Mouse (Mus musculus): ENCODE results near the gene St6galnac5. TPM values are rescaled to one million over a fixed set of nuclear protein-coding genes. Genes with fewer than 3 reads are reported as not detected.

Gene St6galnac5
- total RNA-seq (2021) (1 to 10 TPM in 1 of 2 experiments, under 1 TPM in 1; 0.72 to 1.2 TPM), polyA plus RNA-seq (2012; rRNA removed) (0.93 and 2.6 TPM in 2 replicates)
- long read RNA-seq, full-length matches to known transcripts, result 1 of 2 reads
- long read RNA-seq, partial matches to known transcripts, result 1 of 2 reads
- long read RNA-seq, other reads (novel, unspliced or antisense), result 0 of 2 reads

- DNase-seq, result no peak
Observed at GRCm38 (mm10) chr3:152981988-152982387, at the start of gene St6galnac5. TSS of gene St6galnac5 (minus strand) at chr3:152982246.

GRCm38 (mm10) chr3:153030756-153031155 lies 48.7 kb upstream of the St6galnac5 start:
- no peak for DNase-seq

GRCm38 (mm10) chr3:153024016-153024415 lies 42.0 kb upstream of the St6galnac5 start:
- no peak for DNase-seq

GRCm38 (mm10) chr3:153018051-153018450 lies 36.0 kb upstream of the St6galnac5 start:
- no peak for DNase-seq

DNA sequence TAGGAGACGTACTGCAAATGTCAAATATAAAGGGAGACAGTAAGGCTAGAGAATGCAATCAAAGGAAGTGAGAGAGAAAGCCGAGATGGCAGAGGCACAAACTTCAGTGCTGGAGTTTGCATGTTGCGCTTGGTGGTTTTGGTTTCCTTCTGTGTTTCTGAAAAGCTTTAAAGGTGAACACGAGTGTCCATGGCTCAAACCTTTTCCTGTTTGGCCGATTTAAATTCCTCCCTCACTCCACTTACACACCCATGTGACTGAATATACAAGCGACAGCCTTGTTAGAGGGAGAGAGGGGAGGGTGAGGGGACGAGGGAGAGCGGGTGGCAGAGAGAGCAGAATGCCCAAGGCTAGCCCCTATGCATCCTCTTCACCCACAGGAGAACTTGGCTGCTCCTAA lies 34.3 kb upstream of the St6galnac5 start:
- no peak for DNase-seq

DNA sequence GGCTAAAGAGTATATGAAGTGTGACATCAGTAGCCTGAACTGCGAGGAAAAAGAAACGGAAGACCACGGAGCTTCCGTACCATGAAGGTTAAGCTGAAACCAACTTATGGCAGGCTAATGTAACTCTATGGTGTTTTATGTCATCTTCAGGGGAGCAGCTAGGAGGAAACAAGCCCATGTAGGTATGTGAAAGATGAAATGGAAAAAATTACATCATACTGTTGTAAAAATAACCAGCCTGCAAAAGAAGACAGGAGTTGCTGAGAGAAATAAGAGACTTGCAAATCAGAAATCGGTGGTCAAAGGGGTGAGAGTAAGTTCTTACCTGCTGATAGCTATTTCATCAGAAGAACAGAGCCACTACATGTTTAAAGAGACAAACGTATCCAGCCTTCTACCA lies 24.8 kb upstream of the St6galnac5 start:
- no peak for DNase-seq

GRCm38 (mm10) chr3:152998901-152999300 lies 16.9 kb upstream of the St6galnac5 start:
- no peak for DNase-seq

DNA sequence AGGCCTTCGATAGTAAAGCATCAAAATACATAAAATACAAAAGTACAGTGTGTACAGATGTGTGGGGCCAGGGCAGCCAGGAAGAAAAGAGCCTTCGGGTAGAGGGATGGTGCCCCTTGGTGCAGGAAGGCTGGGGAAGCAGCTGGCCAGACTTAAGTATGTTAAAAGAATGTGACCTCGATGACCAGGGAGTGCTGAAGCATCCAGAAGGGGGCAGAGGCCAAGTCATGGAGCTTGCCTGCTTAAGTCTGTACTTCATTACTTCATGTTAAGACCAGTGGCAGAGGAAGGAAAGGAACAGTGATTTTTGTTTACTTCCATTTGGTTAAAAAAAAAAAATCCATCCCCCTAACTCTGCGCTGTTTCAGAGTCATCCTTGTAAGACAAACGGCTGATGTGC lies 16.1 kb upstream of the St6galnac5 start:
- DNase-seq, result no peak

GRCm38 (mm10) chr3:152993608-152994007 lies 11.6 kb upstream of the St6galnac5 start:
- DNase-seq, result no peak

GRCm38 (mm10) chr3:152990787-152991186 lies 8.7 kb upstream of the St6galnac5 start:
- no peak for DNase-seq

DNA sequence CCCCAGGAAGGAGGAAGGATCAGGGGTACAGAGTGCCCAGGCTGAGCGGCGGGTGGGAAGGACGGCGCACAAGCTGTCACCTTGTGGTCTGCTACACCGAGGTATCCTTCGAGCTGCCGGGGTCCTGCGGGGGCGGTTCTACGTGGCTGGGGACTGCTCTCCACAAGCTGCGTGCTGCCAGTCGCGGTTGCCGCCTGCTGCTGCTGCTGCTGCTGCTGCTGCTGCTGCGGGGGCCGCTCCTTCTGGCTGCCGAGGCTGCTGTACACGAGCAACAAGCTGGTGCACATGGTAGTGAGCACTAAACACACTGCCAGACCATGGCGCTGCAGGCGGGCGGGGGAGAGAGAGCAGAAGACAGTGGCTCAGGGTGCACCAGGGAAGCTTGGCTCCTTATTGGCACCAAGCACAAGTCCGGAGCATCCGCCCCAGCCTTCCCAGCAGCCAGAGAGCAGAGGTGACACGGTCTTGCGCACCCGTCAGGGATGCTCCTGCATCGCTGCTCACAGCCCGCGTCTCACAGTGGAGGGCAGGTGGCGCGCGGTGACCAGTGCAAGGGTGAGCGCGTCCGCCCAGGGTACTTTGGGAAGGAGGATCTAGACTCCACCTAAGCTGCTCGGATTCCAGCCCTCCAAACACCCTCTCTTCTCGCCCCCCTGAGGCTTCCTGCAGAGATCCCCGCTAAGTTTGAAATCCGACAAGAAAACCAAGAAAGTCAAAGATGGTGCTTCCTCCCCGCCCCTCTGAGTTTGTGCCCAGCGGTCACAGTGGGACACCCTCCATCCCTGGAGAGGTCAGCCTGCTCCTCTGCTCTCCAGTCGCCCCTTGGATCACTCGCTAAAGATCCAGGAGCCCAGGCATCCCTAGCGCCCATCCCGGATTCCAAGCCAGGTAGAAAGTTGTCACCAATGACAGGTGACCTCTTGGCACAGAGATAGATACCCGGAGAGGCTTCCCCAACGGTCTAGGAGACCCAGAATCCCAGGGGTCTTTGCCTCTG lies 770 bp downstream of the St6galnac5 start:
- no peak for DNase-seq

DNA sequence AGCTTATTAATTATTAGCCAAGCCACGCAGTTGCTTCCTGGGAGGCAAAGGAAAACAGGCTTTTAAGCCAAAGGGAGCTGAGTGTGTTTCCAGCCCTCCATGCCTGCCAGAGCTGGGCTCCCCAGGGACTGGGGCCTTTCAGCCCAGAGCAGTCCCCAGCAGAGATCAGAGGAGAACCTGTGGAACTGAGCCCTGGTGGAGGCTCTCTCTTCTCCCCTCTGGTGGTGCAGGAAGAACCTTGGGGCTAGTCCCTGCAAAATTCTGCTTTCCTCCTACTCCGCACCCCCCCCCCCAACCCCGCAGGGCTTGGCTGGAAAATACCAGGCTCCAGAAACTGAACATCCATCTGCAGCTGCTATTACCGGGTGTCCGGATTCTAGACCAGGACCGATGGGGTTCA lies 1.6 kb downstream of the St6galnac5 start:
- DNase-seq, result peak; percentile 15

DNA sequence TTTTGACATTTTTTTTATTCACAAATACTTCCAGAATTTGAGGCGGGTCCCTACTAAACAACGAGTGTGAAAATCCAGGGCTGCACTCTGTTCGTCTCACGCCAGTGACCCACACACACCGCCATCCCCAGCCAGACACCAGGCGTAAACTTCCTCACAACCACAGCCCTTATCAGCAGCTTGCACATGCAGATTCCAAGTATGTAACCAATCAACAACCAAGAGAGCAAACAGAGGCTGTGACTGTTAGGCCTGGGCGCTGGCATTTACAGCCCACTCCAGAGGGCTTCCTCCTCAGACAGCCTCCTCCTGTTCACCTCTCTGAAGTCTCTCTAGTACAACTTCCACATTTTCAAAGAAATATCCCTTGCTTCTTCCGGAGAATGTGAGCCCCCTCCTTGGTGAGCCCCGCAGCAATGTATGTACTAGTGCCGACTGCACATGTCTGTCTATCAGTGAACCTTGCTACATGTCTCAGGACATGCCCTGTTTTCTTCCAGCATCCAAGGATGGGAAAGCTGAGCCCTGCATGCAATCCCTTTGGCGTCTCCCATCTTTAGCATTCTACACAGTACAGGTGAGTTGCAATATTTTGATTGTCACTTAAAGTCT lies 2.5 kb downstream of the St6galnac5 start:
- no peak for DNase-seq

DNA sequence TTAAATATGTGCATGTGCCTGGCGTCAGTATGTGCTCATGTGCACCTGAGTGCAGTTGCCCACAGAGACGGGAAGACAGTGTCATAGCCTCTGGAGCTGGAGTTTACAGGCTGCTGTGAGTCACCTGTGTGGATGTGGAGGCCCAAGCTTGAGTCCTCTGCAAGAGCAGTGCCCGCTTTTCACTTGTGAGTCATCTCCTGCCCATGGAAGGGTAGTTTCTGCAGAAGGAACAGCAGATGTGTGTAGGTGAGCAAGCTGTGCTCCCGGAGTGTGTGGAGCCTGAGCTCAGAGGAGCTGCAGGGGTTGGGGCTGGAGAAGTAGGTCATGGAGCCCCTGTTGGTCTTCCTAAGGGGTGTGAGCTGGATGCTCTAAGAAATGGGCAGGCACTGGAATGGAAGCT lies 10.7 kb downstream of the St6galnac5 start:
- DNase-seq, result no peak

DNA sequence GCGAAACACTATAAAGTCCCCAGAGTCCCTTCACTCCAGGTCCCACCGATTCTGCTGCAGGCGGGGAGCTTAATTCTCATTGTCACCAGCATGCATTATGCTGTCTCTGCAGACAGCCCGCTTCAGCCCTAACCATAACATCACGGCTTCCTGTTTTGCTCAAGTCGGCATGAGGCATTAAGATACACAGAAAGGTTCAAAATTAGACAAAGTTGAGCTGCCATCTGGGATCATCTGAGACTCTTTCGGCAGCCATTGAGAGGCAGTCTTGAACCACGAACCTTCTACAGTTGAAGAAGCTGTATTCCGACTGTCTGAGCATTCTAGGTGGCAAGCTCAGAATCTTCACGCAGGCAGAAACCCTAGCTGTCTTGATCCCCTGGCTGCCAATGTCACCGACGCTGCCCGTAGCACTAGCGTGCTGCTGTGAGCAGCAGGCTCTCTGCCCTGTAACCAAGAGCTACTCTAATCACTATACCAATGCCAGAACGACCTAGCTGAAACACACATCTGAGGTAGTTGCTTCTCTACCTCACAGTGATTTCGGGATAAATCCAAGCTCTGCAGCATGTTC lies 12.2 kb downstream of the St6galnac5 start:
- no peak for DNase-seq

DNA sequence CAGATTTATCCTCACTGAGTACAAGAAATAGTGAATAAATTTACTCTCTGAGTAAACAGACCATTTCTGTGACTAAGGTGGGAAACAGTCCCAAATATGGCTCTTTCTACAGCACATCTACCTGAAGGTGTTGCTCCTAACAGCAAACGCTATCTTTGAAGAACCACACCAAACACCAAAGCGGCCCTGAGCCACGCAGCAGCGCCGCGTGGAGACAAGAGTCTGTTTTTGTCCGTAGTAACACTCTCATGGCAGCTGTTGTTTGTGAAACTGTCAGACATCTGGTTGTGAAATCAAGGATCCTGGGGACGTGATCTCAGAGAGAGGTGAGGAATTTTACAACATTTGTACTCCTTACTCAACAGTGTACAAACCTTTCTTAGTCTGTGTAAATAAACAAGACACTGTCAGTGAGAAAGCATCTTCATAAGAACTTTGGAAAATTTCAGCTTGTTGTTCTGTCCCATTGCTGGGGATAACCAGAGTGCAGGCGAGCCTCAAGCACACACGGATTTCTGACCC lies 20.1 kb downstream of the St6galnac5 start:
- DNase-seq, result no peak

DNA sequence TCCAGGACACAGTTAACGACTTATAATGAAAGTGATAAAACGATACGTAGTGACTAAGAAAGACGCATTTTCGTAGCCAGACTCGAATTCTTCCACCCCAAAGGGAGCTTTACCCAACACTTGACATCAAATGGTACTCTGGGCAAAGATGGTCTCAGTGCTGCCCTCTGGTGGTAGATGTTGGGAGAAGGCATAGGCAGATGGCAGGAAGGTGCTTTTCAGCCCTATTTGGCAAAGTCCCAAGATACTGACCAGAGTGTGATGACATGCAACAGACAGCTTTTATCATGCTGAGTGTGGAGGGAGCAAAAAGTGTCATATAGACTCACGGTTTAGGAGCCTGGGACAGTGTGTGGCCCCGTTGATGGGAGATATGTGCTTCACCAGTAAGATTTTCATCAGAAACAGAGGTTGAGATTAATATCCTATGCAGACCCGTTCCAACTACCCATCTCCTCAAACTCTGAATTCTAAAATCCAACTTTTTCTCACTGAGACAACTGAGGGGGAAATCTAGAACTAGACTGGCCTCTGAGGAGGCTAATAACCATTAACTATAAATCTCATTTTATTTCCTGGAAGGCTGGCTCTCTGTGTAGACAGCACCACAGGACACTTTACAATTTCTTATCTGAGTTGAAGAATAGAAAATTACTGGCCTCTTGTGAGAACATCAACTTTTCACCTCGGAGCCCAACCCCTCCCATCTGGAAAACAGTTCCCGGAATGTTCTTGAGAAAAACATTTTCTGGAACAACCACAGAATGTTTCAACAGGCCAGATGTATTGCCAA lies 23.5 kb downstream of the St6galnac5 start:
- DNase-seq, result peak; percentile 54

DNA sequence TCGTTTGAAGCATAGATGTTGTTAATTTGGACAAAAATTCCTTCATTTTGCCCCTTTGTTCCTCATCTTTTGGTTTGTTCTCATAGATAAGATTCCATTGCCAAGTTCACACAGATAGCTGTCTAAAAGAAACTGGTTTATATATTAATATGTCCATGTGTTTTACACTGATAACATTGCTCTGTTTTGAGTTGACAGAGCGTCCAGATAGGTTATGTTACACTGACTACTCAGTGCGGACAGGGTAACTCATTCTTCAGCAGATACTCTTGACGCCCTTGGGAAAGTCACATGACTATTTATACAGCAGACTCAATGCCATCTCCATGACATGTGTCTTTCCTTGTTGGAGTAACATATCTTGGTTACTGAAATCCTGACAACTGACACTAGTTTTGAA lies 25.3 kb downstream of the St6galnac5 start:
- DNase-seq, result no peak

- DNase-seq, result no peak
Observed at GRCm38 (mm10) chr3:152956038-152956437, 26.0 kb downstream of the St6galnac5 start.

DNA sequence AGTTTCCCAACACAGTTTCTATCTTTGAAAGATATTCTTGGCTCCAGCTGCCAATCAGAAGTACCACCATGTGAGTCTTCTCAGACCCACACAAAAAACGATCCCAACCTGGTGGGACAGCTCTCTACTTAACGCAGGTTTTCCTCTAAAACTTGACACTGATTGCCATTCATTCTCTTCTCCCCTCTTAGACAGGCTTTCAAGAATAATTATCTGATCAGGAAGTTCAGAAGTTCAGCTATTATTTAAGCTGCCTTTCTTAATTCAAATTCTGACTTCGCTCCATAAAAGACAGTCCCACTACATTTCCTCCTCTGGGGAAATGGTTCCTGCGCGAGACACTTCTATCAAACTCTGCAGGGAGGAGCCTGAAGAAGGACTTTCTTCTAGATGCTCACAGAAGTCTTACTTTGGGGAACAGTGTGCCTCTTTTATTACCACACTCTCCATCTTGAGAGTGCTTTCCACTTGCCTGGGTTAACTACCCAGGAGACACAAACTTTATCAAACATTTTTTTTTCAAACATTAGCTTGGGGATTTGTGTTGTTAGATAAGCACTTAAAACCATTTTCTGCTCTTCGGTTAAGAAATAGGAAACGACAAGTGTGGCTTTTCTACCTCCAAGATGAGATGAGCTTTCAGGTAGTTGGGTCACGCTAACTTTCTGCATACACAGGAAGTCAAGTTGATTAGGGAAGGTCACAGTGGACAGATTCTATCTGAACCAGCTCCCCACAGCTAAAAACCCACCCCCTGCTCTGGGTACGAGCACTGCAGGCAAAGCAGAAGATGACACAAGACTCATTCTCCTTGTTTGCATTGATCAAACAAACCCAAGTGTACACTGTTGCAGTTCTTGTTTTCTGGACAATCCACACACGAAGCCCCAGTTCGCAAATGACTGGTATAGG lies 30.2 kb downstream of the St6galnac5 start:
- no peak for DNase-seq

All from adrenal gland, adult 2 months (tissue).